Mouse (Mus musculus): Measurements from ENCODE around the gene Gldc. TPM values are rescaled to one million over a fixed set of nuclear protein-coding genes. Genes with fewer than 3 reads are reported as not detected.

The Gldc gene
- total RNA-seq, 2 experiments from 2014 or later, result 21.8 to 22.1 TPM

Other genes with a start within 250 kb of the Gldc start
- gene Trpd52l3, start 171.6 kb downstream of the Gldc start, total RNA-seq (2021), result not detected
- gene Uhrf2, start 144.9 kb downstream of the Gldc start, total RNA-seq (2021), result 10 to 100 TPM; 52.0 to 57.4 TPM
- gene Mbl2, start 57.5 kb upstream of the Gldc start, total RNA-seq (2021), result not detected